In the genomic region with DNA sequence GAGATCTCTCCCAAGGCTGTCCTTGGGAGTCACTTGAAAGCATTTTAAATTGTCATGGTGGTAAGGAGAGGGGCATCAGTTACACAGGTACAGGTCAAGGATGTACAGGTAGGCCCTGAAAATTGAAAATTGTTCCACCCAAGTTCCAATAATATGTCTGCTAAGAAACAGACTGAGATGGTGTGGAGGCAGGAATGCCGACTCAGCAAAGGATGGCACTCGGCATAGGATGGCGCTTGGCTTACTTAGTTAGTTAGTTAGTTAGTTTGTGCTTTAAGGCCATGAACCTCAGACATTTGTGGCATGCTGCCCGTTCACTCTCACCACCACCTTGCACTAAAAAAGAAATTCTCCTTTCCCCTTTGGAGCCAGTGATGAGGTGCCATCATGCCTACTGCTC, we compare ENCODE assay signal across 16 mouse cellular contexts.
"Had no signal": no experiment of that assay in that cellular context is flagged by ENCODE, and none has a peak within 500 bp of the region (broad histone marks: within the 10 kb centered on the region; RNA-seq: fewer than 3 reads in every experiment).

No protein-coding gene starts in this region.

- H3K27me3 ChIP-seq: neural tube, embryonic 13.5 days; neural tube, embryonic 15.5 days; stomach, embryonic 15.5 days had no signal

- H3K36me3 ChIP-seq: neural tube, embryonic 13.5 days; neural tube, embryonic 15.5 days; stomach, embryonic 15.5 days had no signal

- H3K4me3 ChIP-seq: neural tube, embryonic 13.5 days; neural tube, embryonic 15.5 days; stomach, embryonic 15.5 days had no signal

- H3K9me3 ChIP-seq: neural tube, embryonic 13.5 days; neural tube, embryonic 15.5 days; stomach, embryonic 15.5 days had no signal

- H3K27ac ChIP-seq: neural tube, embryonic 13.5 days; neural tube, embryonic 15.5 days; stomach, embryonic 15.5 days; stomach, postnatal 0 days had no signal

- H3K4me1 ChIP-seq: neural tube, embryonic 13.5 days; neural tube, embryonic 15.5 days had no signal

- DNase-seq: retina, postnatal 1 day; right cerebral cortex, adult 18-20 months; right cerebral cortex, postnatal 14 days; right cerebral cortex, postnatal 25 days; right cerebral cortex, postnatal 4 days; spleen, adult 18-20 months; thymus, adult 18-20 months; thymus, adult 2 months; thymus, postnatal 14 days; thymus, postnatal 25 days; thymus, postnatal 36 days; thymus, postnatal 4 days had no signal

- H3K4me2 ChIP-seq: neural tube, embryonic 13.5 days; neural tube, embryonic 15.5 days; stomach, embryonic 15.5 days had no signal

- H3K9ac ChIP-seq: neural tube, embryonic 13.5 days; neural tube, embryonic 15.5 days; stomach, embryonic 15.5 days had no signal
